Mouse (Mus musculus): ENCODE measurements around the gene Lad1.
A peak's percentile ranks its signal among the peaks of the same experiment; 100 is the strongest.

DNA sequence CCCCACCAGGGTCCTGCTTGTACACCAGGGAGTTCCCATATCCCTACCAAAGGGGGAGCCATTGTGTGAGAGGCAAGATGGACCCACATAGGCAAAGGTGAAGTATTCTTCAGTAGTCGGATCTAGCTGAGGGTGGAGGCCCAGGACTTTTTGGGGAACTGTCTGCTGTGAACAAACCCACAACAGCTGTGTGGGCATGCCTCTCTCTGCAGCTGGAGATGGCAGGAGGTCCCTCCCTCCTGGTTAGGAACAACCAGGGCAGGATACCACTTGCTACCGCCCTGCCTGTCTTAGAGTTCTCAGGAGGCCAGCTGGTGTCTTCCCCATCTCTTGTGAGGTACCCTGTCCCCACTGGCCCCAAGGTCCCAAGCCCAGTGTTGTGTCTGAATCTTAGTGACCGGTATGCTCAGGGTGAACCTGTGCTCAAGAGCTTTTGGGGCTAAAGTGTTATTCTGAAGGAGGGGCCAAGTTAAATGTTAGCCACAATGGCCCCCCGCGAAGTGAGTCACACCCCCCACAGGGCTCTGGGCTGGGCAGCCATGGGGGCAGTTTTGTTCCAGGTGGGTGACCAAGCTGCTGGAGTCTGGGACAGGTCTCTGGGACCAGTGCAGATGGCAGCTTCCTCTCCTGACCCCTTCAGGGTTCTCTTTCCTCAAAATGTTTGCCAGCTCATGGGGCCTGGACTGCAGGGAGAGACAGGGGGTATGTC, 4.6 kb upstream of the Lad1 start:
- TF ChIP-seq E2F4 (IDR thresholded peaks at IDR 0.05; ENCODE audit: insufficient read depth) (no peak), MAX (IDR thresholded peaks at IDR 0.05; ENCODE audit: low read depth) (no peak), TCF12 (IDR thresholded peaks at IDR 0.05; ENCODE audit: insufficient read depth, poor library complexity, severe bottlenecking) (peak; percentile 24), POLR2A (IDR thresholded peaks at IDR 0.05; ENCODE audit: insufficient read length, low read depth) (no peak), REST (IDR thresholded peaks at IDR 0.05; ENCODE audit: insufficient read depth, insufficient read length) (no peak)
